Mouse (Mus musculus) small intestine, adult 2 months (tissue): Measurements from ENCODE around the gene Atp5g2.

Experiments used
- CTCF ChIP-seq: fragments of 200-500 bp; IDR thresholded peaks from 2 replicates; pipeline ENCODE4 v1.5.1; 2012; ENCODE audit warnings: low read depth, mild to moderate bottlenecking, control low read depth, inconsistent platforms, low read length, moderate library complexity, mixed read lengths; ENCODE audit not compliant: insufficient replicate concordance, insufficient read length; ENCODE audit errors: extremely low read depth
- POLR2A ChIP-seq: fragments of 200-500 bp; IDR thresholded peaks from 2 replicates; pipeline ENCODE4 v1.6.1; 2012; ENCODE audit warnings: low read depth, mild to moderate bottlenecking, control low read depth, inconsistent platforms, low read length, moderate library complexity

GRCm38 (mm10) chr15:102721016-102721898 lies 49.1 kb upstream of the Atp5g2 start:
- TF ChIP-seq CTCF: no peak
- no peak for TF ChIP-seq POLR2A
